Mouse (Mus musculus) embryonic facial prominence, embryonic 11.5 days (tissue): ENCODE measurements around the gene Rbpj. TPM values are rescaled to one million over a fixed set of nuclear protein-coding genes. Genes with fewer than 3 reads are reported as not detected.

Experiments used
- ATAC-seq: fragments of 200-750 bp; cut with Nextera tagmentation; replicated peaks from 2 replicates; pipeline ENCODE4 v1.8.0; 2017; ENCODE audit warnings: low read depth; ENCODE audit not compliant: insufficient number of reproducible peaks, low FRiP score, low TSS enrichment
- DNase-seq: peaks from one replicate; pipeline ENCODE4 v3.0.0-alpha.2; 2015; ENCODE audit warnings: low spot score
- H3K27ac ChIP-seq: fragments of 300-500 bp; sonication (generic); replicated peaks from 2 replicates; pipeline ENCODE4 v1.5.1; 2014; ENCODE audit warnings: mild to moderate bottlenecking, low read depth, low read length, control low read depth
- H3K27me3 ChIP-seq: fragments of 300-500 bp; sonication (generic); 2 replicates; pipeline ENCODE4 v1.6.1; 2014; ENCODE audit warnings: mild to moderate bottlenecking, low read length, moderate library complexity, mixed read lengths; ENCODE audit not compliant: control insufficient read depth, insufficient read depth
- H3K36me3 ChIP-seq: fragments of 300-500 bp; sonication (generic); replicated peaks from 2 replicates; pipeline ENCODE4 v1.6.1; 2014; ENCODE audit warnings: low read depth, mild to moderate bottlenecking, low read length, moderate library complexity, mixed read lengths; ENCODE audit not compliant: control insufficient read depth, insufficient read depth
- H3K4me1 ChIP-seq: fragments of 300-500 bp; sonication (generic); 2 replicates; pipeline ENCODE4 v1.6.1; 2014; ENCODE audit warnings: low read length, mixed read lengths; ENCODE audit not compliant: control insufficient read depth, insufficient read depth
- H3K4me2 ChIP-seq: fragments of 300-500 bp; sonication (generic); 2 replicates; pipeline ENCODE4 v1.6.1; 2014; ENCODE audit warnings: low read depth, mild to moderate bottlenecking, control low read depth, low read length, moderate library complexity
- H3K4me3 ChIP-seq: fragments of 300-500 bp; sonication (generic); 2 replicates; pipeline ENCODE4 v1.5.1; 2014; ENCODE audit warnings: low read depth, low read length, control low read depth
- H3K9ac ChIP-seq: fragments of 300-500 bp; sonication (generic); replicated peaks from 2 replicates; pipeline ENCODE4 v1.6.1; 2014; ENCODE audit warnings: mild to moderate bottlenecking, control low read depth, low read length
- H3K9me3 ChIP-seq: fragments of 300-500 bp; sonication (generic); replicated peaks from 2 replicates; pipeline ENCODE4 v1.6.1; 2016; ENCODE audit warnings: mild to moderate bottlenecking, low read length, inconsistent platforms, mixed read lengths; ENCODE audit not compliant: control insufficient read depth
- WGBS: fragments of 180-500 bp; shearing (Covaris S2); extraction: QIAGEN DNeasy Blood & Tissue Kit; methylation state at CpG from one replicate; pipeline ENCODE4 v1.1.7; 2014; 5-methylcytosine and 5-hydroxymethylcytosine counted together
- polyA plus RNA-seq: library from polyadenylated mRNA; unstranded; fragments of >200 nt; fragmentation: Nextera tagmentation; extraction: Ambion mirVana; gene quantifications from 2 replicates; pipeline ENCODE4 v1.2.1, GENCODE M21; 2014

Gene Rbpj
- polyA plus RNA-seq, 1 experiment from 2014 or later, result 68.5 TPM

DNA sequence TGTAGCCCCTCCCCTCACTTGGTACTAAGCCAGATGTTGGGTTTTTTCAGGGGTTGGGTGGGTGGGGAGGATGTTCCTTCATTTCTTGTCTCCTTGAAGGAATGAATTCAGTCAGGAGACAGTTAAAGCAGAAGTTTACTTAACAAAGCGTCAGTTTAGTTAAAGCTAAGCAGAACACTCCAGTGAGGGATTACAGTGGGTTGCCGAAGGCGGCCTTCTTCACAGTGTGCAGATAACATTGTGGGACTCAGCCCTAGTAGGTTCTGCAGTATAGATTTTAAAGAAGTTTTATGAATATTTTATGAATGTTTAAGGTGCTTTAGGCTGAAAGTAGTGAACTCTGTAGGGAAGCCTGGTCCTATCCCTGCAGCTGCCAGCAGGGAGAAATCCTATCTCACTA lies 27.7 kb upstream of the Rbpj start:
- no peak overlapping the region for H3K27ac ChIP-seq
- no peaks in the 10 kb centered on the region for H3K4me1 ChIP-seq
- 78% methylated on average over 3 of the region's 3 CpGs for WGBS
- no peak overlapping the region for H3K4me3 ChIP-seq
- H3K9me3 ChIP-seq, result no peaks in the 10 kb centered on the region
- H3K36me3 ChIP-seq, result no peaks in the 10 kb centered on the region
- DNase-seq (no peak), ATAC-seq (no peak)
- no peak overlapping the region for H3K4me2 ChIP-seq
- H3K9ac ChIP-seq, result no peak overlapping the region
- H3K27me3 ChIP-seq, result no peaks in the 10 kb centered on the region

DNA sequence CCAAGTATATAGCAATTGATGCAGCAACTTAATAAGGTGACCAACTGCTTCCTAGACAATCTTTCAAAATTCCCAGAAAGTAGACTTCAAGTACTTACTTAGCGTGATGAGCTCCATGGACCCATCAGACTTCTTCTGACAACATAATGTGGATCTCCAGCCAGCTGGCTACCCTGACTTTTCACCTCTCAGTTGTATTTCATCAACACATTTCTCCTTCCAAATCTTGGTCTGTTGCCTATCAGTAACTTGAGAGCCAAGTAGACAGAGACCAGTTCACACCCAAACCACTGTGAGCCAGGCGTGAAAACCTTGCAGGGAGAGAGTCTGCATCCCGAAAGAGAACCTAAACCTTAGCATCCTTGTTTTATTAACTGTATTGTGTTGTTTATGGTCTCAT lies 26.3 kb upstream of the Rbpj start:
- no peak for ATAC-seq

DNA sequence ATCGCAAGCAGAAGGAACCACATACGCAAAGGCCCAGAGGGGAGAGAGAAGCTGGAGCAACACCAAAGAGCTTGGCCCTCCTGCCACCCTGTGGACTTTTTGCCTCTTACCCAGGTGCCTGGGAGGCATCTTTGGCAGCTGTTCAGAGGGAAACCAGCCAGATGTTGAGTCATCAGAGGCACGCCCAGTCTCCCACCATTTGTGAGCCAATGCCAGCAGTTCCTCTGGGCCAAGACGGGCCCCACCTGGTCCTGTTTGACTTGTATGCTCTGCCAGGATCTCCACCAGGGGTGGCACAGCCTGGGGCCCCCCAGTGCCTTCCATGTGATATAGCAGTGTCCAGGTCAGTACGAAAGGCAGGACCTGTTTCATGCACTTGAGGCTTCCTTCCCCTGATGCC lies 21.9 kb upstream of the Rbpj start:
- Histone ChIP-seq H3K9me3 (no peaks in the 10 kb centered on the region), H3K4me3 (no peak overlapping the region), H3K27ac (no peak overlapping the region), H3K9ac (no peak overlapping the region), H3K27me3 (no peaks in the 10 kb centered on the region), H3K4me2 (no peak overlapping the region), H3K4me1 (no peaks in the 10 kb centered on the region), H3K36me3 (no peaks in the 10 kb centered on the region)
- no peak for ATAC-seq
- DNase-seq, result no peak
- 90% methylated on average over 5 of the region's 5 CpGs for WGBS

More for the DNA sequence above, 26.3 kb upstream of the Rbpj start:
- 75% methylated on average over 3 of the region's 3 CpGs for WGBS
- no peaks in the 10 kb centered on the region for H3K36me3 ChIP-seq
- no peak overlapping the region for H3K27ac ChIP-seq
- H3K4me3 ChIP-seq, result no peak overlapping the region
- H3K4me1 ChIP-seq, result no peaks in the 10 kb centered on the region
- no peak overlapping the region for H3K4me2 ChIP-seq
- H3K27me3 ChIP-seq, result no peaks in the 10 kb centered on the region
- H3K9ac ChIP-seq, result no peak overlapping the region
- H3K9me3 ChIP-seq, result no peaks in the 10 kb centered on the region
- DNase-seq, result no peak

DNA sequence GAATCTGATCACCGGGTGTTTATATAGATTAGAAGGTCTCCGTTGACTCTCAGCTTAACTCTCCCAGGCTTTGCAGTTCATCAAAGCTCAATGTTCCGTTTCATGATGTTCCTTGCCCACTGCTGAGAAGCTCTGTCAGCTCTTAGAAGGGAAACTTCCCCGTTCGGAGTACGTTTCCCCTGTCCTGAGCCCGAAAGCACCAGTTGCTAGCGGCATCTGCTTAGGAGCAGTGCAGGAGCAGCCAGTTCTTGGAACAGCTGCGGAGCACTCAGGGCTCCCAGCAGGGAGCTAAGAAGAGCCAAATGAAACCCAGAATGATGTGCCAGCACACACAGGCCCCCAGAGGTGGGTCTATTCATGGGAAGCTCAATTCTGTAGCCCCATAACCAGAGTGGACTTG lies 15.0 kb upstream of the Rbpj start:
- H3K27me3 ChIP-seq, result no peaks in the 10 kb centered on the region
- no peak overlapping the region for H3K9ac ChIP-seq
- no peak overlapping the region for H3K27ac ChIP-seq
- ATAC-seq (no peak), DNase-seq (no peak)
- no peak overlapping the region for H3K4me2 ChIP-seq
- no peaks in the 10 kb centered on the region for H3K9me3 ChIP-seq
- H3K4me1 ChIP-seq, result no peaks in the 10 kb centered on the region
- H3K36me3 ChIP-seq, result no peaks in the 10 kb centered on the region
- WGBS, result 69% methylated on average over 9 of the region's 9 CpGs
- H3K4me3 ChIP-seq, result no peak overlapping the region

DNA sequence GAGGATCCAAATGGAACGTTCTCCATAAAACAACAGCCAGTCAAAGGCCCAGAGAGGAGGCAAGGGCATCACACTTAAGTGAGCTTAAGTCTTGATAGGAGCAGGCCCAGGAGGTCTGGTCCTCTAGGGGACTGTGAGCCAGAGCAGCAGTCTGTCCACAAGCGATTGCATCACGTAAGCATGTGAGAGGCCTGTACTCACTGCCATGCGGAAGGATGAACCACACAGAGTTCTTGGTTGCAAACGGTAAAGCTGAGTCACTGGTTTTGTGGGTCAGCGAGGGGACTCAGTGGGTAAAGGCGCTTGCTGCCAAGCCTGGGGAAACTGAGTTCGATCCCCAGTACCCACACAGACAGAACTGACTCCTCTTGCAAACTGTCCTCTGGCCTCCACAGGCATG lies 14.1 kb upstream of the Rbpj start:
- Histone ChIP-seq H3K36me3 (no peaks in the 10 kb centered on the region), H3K9me3 (no peaks in the 10 kb centered on the region), H3K27ac (no peak overlapping the region), H3K9ac (no peak overlapping the region), H3K27me3 (no peaks in the 10 kb centered on the region), H3K4me1 (no peaks in the 10 kb centered on the region), H3K4me3 (no peak overlapping the region), H3K4me2 (no peak overlapping the region)
- DNase-seq (no peak), ATAC-seq (no peak)
- WGBS, result 90% methylated on average over 8 of the region's 8 CpGs

DNA sequence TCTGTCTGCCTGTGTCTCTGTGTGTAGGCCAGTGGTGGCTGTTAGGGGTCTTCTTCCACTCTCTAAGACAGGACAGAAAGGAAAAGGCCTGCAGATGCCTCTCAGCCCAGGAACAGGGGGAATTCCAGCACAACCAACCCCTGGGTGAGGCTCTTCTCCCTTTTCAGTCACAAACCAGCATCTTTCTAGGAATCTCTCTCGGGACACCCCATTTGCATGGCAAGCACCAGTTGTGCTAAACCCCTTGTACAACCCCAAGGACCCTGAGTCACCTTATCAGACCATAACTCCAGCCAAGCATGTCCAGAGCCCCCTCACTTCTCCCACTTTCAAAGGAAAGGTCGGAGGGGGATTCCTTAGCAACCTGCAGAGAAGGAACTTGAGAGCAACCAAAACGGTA lies 13.0 kb upstream of the Rbpj start:
- Histone ChIP-seq H3K27me3 (no peaks in the 10 kb centered on the region), H3K9me3 (no peaks in the 10 kb centered on the region), H3K4me1 (no peaks in the 10 kb centered on the region), H3K9ac (no peak overlapping the region), H3K4me3 (no peak overlapping the region), H3K36me3 (no peaks in the 10 kb centered on the region), H3K27ac (no peak overlapping the region), H3K4me2 (no peak overlapping the region)
- DNase-seq (no peak), ATAC-seq (no peak)
- WGBS, result 76% methylated on average over 3 of the region's 3 CpGs

DNA sequence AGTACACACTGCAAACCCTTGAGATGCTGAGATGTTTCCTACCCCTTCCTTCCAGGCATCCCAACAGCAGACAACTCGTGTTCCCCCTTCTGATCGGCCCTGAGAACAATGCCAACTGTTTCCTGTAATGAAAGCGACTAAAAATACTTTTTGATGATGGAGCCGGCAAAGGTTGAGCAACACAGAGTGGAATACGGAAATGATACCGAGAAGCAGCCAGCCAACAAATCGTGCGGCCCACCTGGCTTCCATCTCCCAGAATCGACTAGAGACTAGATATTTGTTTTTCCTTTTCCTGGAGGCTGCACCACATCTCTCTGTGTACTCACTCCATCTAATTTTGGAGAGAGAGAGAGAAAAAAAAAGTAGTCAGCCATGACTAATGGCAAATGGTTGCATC lies 11.2 kb upstream of the Rbpj start:
- 84% methylated on average over 9 of the region's 9 CpGs for WGBS
- Histone ChIP-seq H3K27ac (no peak overlapping the region), H3K9me3 (no peaks in the 10 kb centered on the region), H3K4me3 (no peak overlapping the region), H3K4me2 (no peak overlapping the region), H3K36me3 (no peaks in the 10 kb centered on the region), H3K4me1 (no peaks in the 10 kb centered on the region), H3K9ac (no peak overlapping the region), H3K27me3 (no peaks in the 10 kb centered on the region)
- no peak for ATAC-seq
- no peak for DNase-seq

DNA sequence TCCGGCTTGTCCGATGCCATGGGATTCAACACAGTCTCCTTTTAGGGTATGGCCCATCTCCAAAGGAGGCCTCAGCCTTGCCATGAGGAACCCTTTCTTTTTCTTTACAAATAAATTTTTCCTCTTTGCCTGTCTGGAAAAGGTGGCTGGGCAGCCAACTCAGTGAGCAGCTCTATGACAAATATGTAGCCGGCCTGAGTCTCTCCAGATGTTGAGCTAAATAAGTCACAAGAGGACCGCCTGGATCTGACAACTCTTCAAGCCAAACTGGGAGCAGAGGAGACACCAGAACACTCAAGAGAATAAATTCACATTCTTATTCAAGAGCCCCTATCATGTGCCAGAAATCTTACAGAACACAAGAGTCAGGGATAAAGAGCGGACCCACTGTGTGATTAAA lies 10.5 kb upstream of the Rbpj start:
- no peak overlapping the region for H3K27ac ChIP-seq
- no peaks in the 10 kb centered on the region for H3K36me3 ChIP-seq
- WGBS, result 89% methylated on average over 5 of the region's 5 CpGs
- no peak overlapping the region for H3K4me2 ChIP-seq
- H3K9me3 ChIP-seq, result no peaks in the 10 kb centered on the region
- H3K4me3 ChIP-seq, result no peak overlapping the region
- ATAC-seq (no peak), DNase-seq (no peak)
- no peak overlapping the region for H3K9ac ChIP-seq
- no peaks in the 10 kb centered on the region for H3K4me1 ChIP-seq
- H3K27me3 ChIP-seq, result no peaks in the 10 kb centered on the region

DNA sequence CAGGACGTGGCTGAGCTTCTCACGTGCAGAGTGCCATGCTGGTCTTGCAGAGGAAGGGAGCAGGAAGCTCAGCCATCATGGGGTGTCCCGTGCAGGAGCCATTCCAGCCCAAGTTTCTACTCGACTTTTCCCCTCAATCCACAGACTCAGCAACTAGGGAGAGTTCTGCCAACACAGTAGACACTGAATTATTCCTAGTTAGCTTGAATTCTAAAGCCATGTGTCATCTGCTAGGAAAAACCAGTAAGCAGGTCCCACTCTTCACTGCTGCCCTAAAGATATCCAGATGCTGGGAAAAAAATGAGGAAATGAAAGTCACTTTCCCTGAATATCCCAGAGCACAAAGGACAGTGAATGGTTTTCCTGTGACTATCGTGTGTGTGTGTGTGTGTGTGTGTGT lies 5.8 kb upstream of the Rbpj start:
- H3K36me3 ChIP-seq, result no peaks in the 10 kb centered on the region
- ATAC-seq (no peak), DNase-seq (no peak)
- H3K4me1 ChIP-seq, result no peaks in the 10 kb centered on the region
- H3K4me3 ChIP-seq, result no peak overlapping the region
- no peak overlapping the region for H3K9ac ChIP-seq
- WGBS, result 70% methylated on average over 5 of the region's 5 CpGs
- no peaks in the 10 kb centered on the region for H3K9me3 ChIP-seq
- H3K4me2 ChIP-seq, result no peak overlapping the region
- H3K27ac ChIP-seq, result no peak overlapping the region
- no peaks in the 10 kb centered on the region for H3K27me3 ChIP-seq
